Mouse (Mus musculus) heart, adult 9 months (tissue): ENCODE data around the gene Chmp3.

ENCODE experiments used
- DNase-seq, 2 experiments: peaks; one replicate each; pipeline ENCODE4 v3.0.0; 2022; ENCODE audit warnings: low spot score in 2 of 2

The Chmp3 gene

DNA sequence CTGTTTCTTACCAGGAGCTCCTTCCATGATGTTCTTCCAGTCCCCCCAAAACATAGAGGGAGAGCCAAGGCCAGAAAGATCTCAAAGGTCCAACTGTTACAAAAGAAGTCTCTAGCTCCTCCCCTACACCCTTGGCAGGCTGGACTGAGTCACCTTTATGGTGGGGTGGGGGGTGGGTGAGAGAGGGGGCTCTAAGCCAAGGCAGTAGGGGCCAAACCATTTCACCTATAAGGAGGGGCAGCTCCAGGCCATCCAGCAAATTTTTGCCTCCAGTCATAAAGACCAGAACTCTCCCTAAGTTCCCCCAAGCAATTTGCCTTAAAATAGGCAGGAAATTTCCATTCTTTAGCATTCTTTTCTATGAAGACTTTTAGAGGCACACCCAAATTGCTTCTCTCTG is 65.4 kb downstream of the Chmp3 start:
- no peak for DNase-seq

DNA sequence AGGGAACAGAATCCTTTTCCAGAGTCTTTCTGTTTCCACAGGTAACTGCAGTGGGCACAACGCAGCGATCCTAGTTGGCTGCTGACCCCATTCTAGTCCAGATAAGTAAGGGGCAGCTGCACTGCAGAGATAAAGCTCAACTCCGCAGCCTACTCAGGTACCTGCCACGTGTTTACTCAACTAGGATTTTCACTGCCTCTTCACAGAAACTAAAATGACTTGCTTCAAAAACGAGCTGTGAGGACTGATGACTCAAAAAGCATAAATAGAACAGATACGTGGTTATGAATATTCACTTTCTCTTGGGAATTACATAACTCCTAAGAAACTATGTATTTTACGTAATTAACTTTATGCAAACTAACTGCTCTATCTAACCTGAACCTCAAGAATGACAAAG is 66.4 kb downstream of the Chmp3 start:
- no peak for DNase-seq

DNA sequence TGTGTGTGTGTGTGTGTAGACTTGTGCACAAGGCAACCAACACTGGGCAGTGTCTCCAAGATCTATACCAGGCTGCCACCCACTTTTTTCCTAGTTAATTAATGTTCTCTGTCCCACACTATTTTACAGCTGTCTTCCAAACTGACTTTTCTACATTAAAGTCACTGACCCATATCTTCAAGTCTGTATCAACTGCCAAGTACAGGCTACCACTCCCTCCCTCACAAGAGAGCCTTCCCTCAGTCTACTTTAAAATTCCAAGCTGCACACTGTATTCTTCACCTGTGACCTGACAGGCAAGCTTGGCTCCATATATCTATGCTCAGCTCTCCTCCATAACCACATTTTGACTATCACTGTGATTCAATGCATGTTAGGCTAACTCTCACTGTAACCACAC is 69.6 kb downstream of the Chmp3 start:
- DNase-seq = no peak

GRCm38 (mm10) chr6:71616959-71617358 is 73.4 kb downstream of the Chmp3 start:
- DNase-seq = no peak

DNA sequence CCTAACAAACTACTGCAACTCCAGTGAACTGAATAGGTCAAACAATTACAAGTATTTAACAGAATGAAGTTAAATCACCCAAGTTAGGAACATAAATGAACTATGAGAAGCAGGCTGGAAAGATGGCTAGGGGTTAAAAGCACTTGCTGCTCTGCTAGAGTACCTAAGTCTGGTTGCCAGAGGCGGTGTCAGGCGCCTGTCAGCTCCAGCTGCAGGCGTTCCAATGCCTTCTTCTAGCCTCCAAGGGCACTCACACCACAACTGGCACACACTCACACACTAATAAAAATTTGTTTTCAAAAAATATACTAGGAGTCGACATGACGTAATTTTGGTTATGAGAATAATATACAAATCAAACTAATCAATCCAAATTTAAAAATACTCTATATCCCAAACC is 78.0 kb downstream of the Chmp3 start:
- peak in 1 of 2 experiments; percentile 14 for DNase-seq

DNA sequence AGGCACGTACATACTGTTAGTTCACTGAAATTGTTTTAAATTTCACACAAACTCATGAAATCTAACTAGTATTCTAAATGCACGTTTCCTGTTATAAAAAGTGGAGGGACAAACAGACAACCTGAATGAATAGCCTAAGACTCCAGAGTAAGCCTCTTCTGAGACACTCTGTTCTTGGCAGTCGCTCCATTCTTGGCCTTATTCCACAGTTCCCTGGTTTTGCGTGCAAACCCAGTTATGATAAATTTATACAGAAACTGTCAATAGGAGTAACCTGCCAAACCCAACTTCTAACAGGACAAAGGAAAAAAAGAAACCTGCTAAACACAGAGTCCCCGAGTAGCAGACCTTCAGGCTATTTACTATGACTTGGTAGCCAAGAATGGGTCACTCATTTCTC is 78.4 kb downstream of the Chmp3 start:
- peak; percentile 12 to 32 for DNase-seq

- no peak for DNase-seq
Observed at GRCm38 (mm10) chr6:71624723-71625122, 81.1 kb downstream of the Chmp3 start.

- no peak for DNase-seq
Observed at GRCm38 (mm10) chr6:71625984-71626383, 82.4 kb downstream of the Chmp3 start.

DNA sequence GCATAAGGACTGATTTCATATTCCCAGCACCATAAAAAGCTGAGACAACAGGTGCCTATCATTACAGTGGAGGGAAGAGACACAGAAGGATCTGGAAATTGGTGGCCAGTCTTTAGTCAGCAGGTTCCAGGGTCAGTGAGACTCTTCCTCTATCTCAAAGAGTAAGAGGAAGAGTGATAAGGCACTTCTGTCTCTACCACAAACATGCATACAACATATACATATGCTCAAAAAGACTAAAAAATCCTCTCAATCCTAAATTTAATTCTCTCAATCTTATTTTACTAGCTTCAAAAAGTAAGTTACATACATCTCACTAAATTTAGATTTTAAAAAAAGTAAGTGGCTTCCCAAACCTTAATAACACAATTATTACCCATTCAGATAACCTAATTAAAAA is 83.7 kb downstream of the Chmp3 start:
- DNase-seq = no peak

DNA sequence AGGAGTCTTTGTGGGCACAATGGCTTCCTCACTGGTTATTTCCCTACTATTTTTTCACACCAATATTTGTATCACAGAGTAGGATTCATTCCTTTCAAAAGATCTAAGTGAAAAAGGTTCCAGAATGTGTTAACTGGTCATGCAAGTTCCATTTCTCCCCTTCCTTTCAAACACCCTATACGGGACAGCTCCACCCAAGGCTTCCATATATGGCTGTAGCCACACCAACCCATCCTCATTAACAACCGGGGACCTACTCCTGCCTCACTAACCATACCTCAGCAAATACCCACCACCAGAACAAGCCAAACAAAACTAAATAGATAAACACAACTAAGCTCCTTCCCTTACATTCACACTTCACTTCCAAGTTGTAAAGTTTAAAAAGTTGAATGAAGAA is 87.6 kb downstream of the Chmp3 start:
- DNase-seq = no peak

DNA sequence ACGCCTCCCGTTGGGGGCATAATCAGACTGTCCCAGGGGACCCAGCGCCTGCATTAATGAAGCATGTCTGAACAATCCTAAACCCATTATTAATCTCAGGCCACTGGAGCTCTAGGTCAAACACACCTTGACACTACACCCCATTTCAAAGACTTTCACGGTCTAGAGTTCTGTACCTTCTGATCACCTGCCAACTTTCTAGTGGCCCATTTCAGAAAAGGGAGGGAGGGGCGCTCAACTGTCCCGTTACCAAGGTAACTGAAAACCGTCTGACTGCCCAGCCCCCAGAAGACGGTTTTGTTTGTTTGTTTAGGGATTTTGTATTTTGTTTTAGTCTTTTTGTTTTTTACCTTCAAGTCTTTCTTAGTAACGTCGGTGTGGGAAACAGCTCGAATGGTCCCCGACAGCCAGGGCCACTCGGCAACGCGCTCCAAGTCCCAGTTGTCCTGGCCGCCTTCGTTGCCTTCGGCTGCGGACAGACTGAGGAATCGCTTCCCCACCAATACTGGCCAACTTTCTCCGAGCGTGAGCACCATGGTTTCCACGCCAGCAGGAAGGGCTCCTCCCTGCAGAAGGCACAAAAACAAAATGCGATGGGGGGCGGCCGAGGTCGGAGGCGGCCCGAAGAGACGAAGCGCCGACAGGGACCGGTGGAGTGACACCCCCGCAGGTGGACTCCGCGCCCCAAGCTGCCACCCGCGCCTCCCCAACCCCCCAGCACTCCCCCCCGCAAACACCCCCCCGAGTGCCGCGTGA is 88.3 kb downstream of the Chmp3 start:
- DNase-seq = peak; percentile 58
